Mouse (Mus musculus) neural tube, embryonic 13.5 days (tissue): ENCODE results near the gene Cyp1a1. TPM values are rescaled to one million over a fixed set of nuclear protein-coding genes. Genes with fewer than 3 reads are reported as not detected.

Source experiments
- ATAC-seq: fragments of 200-750 bp; cut with Nextera tagmentation; 2 replicates; pipeline ENCODE4 v1.8.0; 2017; ENCODE audit warnings: low read depth, mild to moderate bottlenecking, moderate TSS enrichment, moderate library complexity
- H3K27ac ChIP-seq: fragments of 300-500 bp; sonication (generic); replicated peaks from 2 replicates; pipeline ENCODE4 v1.5.1; 2015; ENCODE audit warnings: moderate library complexity, mild to moderate bottlenecking, inconsistent platforms
- H3K27me3 ChIP-seq: fragments of 300-500 bp; sonication (generic); 2 replicates; pipeline ENCODE4 v1.6.1; 2015; ENCODE audit warnings: mild to moderate bottlenecking, inconsistent platforms
- H3K36me3 ChIP-seq: fragments of 300-500 bp; sonication (generic); 2 replicates; pipeline ENCODE4 v1.6.1; 2015; ENCODE audit warnings: mild to moderate bottlenecking, inconsistent platforms
- H3K4me1 ChIP-seq: fragments of 300-500 bp; sonication (generic); replicated peaks from 2 replicates; pipeline ENCODE4 v1.6.1; 2015; ENCODE audit warnings: inconsistent platforms
- H3K4me2 ChIP-seq: fragments of 300-500 bp; sonication (generic); 2 replicates; pipeline ENCODE4 v1.6.1; 2015; ENCODE audit warnings: inconsistent platforms, mild to moderate bottlenecking, moderate library complexity
- H3K4me3 ChIP-seq: fragments of 300-500 bp; sonication (generic); 2 replicates; pipeline ENCODE4 v1.5.1; 2015; ENCODE audit warnings: mild to moderate bottlenecking, inconsistent platforms
- H3K9ac ChIP-seq: fragments of 300-500 bp; sonication (generic); 2 replicates; pipeline ENCODE4 v1.6.1; 2015; ENCODE audit warnings: moderate library complexity, mild to moderate bottlenecking, inconsistent platforms
- H3K9me3 ChIP-seq: fragments of 300-500 bp; sonication (generic); 2 replicates; pipeline ENCODE4 v1.6.1; 2016; ENCODE audit warnings: inconsistent platforms
- WGBS: fragments of 180-500 bp; shearing (Covaris S2); methylation state at CpG from one replicate; pipeline ENCODE4 v1.1.7; 2015; 5-methylcytosine and 5-hydroxymethylcytosine counted together
- polyA plus RNA-seq: library from polyadenylated mRNA; unstranded; fragments of >200 nt; fragmentation: Nextera tagmentation; extraction: Ambion mirVana; gene quantifications from 2 replicates; pipeline ENCODE4 v1.2.1, GENCODE M21; 2015

Cyp1a1 gene
- polyA plus RNA-seq, 1 experiment from 2014 or later = 0.15 TPM

DNA sequence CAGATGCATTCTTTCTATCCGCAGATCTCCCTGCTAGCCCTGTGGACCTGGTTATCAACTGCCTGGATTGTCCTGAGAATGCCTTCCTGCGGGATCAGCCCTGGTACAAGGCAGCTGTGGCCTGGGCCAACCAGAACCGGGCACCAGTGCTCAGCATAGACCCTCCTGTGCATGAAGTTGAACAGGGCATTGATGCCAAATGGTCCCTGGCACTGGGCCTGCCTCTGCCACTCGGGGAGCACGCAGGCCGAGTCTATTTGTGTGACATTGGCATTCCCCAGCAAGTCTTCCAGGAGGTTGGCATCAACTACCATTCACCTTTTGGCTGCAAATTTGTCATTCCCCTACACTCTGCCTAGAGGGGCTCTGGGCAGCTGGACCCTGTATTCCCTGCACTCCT is 60.4 kb downstream of the Cyp1a1 start:
- Histone ChIP-seq H3K4me3 (no peak overlapping the region), H3K4me1 (no peaks in the 10 kb centered on the region), H3K4me2 (no peak overlapping the region), H3K27ac (no peak overlapping the region), H3K36me3 (peaks cover 91% of the 10 kb centered on the region), H3K27me3 (no peaks in the 10 kb centered on the region), H3K9me3 (no peaks in the 10 kb centered on the region), H3K9ac (no peak overlapping the region)
- 93% methylated on average over 6 of the region's 6 CpGs for WGBS
- ATAC-seq = no peak

DNA sequence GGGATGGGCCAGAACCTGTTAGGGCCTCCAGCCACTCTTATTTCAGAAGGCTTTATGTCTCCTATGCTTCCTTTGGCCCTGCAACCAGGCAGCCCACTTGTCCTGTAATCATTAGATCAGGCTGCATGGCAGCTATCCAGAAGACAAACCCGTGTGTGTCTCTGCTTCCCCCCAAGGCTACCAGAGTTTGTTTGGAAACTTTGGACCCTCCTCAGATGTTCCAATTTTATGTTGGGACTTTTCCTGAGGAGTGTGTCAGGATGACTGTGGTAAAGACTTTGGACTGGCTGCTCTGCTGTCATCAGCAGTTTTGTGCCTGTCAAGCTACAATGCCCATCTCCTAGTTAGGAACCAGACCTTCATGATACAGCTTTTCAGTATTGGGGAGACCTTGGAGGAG is 61.1 kb downstream of the Cyp1a1 start:
- H3K9ac ChIP-seq = no peak overlapping the region
- H3K27me3 ChIP-seq = no peaks in the 10 kb centered on the region
- ATAC-seq = no peak
- H3K4me1 ChIP-seq = no peaks in the 10 kb centered on the region
- H3K4me2 ChIP-seq = no peak overlapping the region
- no peak overlapping the region for H3K27ac ChIP-seq
- no peaks in the 10 kb centered on the region for H3K9me3 ChIP-seq
- H3K4me3 ChIP-seq = no peak overlapping the region
- WGBS = 70% methylated on average over 1 of the region's 1 CpGs
- peaks cover 93% of the 10 kb centered on the region for H3K36me3 ChIP-seq

DNA sequence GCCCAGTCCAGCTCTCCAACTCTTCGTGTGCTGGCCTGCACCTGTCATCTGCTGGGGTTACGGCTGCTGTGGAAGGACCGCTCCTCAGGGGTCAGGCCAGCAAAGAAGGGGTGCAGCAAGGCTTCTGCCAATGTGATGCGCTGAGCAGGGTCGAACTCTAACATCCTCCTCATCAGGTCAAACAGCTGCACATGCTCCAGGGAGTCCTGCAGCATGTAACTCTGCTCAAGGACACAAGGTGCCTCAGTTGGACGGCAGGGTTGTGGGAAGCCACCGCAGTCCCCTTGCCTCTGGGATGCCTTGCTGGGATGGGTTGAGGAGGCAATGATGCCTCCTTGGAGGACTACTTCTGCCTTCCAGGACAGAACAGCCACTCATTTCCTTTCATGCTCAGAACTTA is 63.2 kb downstream of the Cyp1a1 start:
- H3K27me3 ChIP-seq = no peaks in the 10 kb centered on the region
- peaks cover 99% of the 10 kb centered on the region for H3K36me3 ChIP-seq
- H3K4me2 ChIP-seq = no peak overlapping the region
- H3K9ac ChIP-seq = no peak overlapping the region
- no peak overlapping the region for H3K27ac ChIP-seq
- no peaks in the 10 kb centered on the region for H3K4me1 ChIP-seq
- H3K9me3 ChIP-seq = no peaks in the 10 kb centered on the region
- 94% methylated on average over 7 of the region's 7 CpGs for whole genome bisulfite sequencing
- H3K4me3 ChIP-seq = no peak overlapping the region
- ATAC-seq = no peak

Other genes starting within 250 kb of the Cyp1a1 start
- 22.8 and 23.6 TPM in 2 replicates for gene Ppcdc, start 247.8 kb upstream of the Cyp1a1 start, polyA plus RNA-seq
- gene Scamp5, start 219.9 kb upstream of the Cyp1a1 start, polyA plus RNA-seq = 65.1 and 67.8 TPM in 2 replicates
- gene Rpp25, start 183.9 kb upstream of the Cyp1a1 start, polyA plus RNA-seq = 21.0 and 21.9 TPM in 2 replicates
- gene Cox5a, start 166.7 kb upstream of the Cyp1a1 start, polyA plus RNA-seq = 922 and 997 TPM in 2 replicates
- gene Fam219b, start 150.4 kb upstream of the Cyp1a1 start, polyA plus RNA-seq = 20.2 and 20.6 TPM in 2 replicates
- 70.8 and 73.1 TPM in 2 replicates for gene Mpi, start 135.2 kb upstream of the Cyp1a1 start, polyA plus RNA-seq
- 48.0 and 53.7 TPM in 2 replicates for gene Scamp2, start 127.0 kb upstream of the Cyp1a1 start, polyA plus RNA-seq
- gene Ulk3, start 98.5 kb upstream of the Cyp1a1 start, polyA plus RNA-seq = 25.9 and 26.5 TPM in 2 replicates
- not detected in 2 replicates for gene Cplx3, start 81.6 kb upstream of the Cyp1a1 start, polyA plus RNA-seq
- not detected in 2 replicates for gene Lman1l, start 67.2 kb upstream of the Cyp1a1 start, polyA plus RNA-seq
- gene Csk, start 34.3 kb upstream of the Cyp1a1 start, polyA plus RNA-seq = 43.7 and 43.9 TPM in 2 replicates
- gene Cyp1a2, start 4.2 kb upstream of the Cyp1a1 start, polyA plus RNA-seq = not detected in 2 replicates
- 32.0 and 35.4 TPM in 2 replicates for gene Edc3, start 20.6 kb downstream of the Cyp1a1 start, polyA plus RNA-seq
- gene Clk3, start 77.9 kb downstream of the Cyp1a1 start, polyA plus RNA-seq = 68.6 and 76.6 TPM in 2 replicates
- 11.4 and 11.7 TPM in 2 replicates for gene Arid3b, start 148.9 kb downstream of the Cyp1a1 start, polyA plus RNA-seq
- 149 and 166 TPM in 2 replicates for gene Ubl7, start 223.1 kb downstream of the Cyp1a1 start, polyA plus RNA-seq